Mouse (Mus musculus): Measurements from ENCODE around the gene Phlda1. TPM values are rescaled to one million over a fixed set of nuclear protein-coding genes. Genes with fewer than 3 reads are reported as not detected.

The Phlda1 gene
- total and polyA plus RNA-seq, 3 experiments: 13.4 to 16.8 (median 16.2) TPM

- H3K79me2 ChIP-seq (replicated peaks; ENCODE audit: control insufficient read depth, insufficient read depth, low read length): no peaks in the 10 kb centered on the region
- 78% methylated on average over 4 of the region's 4 CpGs for WGBS
- no peak overlapping the region for H3K9ac ChIP-seq (ENCODE audit: low read depth, low read length)
- no peak for DNase-seq
- H3K27me3 ChIP-seq (ENCODE audit: control insufficient read depth, insufficient read depth, low read length): no peaks in the 10 kb centered on the region
- intact Hi-C loops (cut with DNase I): loop anchor here (2.0 to 5.0 kb wide), 3 partner anchors 37 to 49 kb away; partner anchors contain the start of gene Phlda1
- no peak overlapping the region for H3K4me3 ChIP-seq
- no peaks in the 10 kb centered on the region for H3K36me3 ChIP-seq (ENCODE audit: control insufficient read depth, insufficient read depth, low read length)
- H3K4me1 ChIP-seq (ENCODE audit: control insufficient read depth, insufficient read depth, low read length): peaks cover 6% of the 10 kb centered on the region
- TF ChIP-seq CTCF (IDR thresholded peaks at IDR 0.05) (no peak), POLR2A (IDR thresholded peaks at IDR 0.05; ENCODE audit: insufficient read depth, low read depth, low read length) (no peak), EP300 (IDR thresholded peaks at IDR 0.05; ENCODE audit: insufficient read depth, low read depth, low read length) (no peak)
- H3K27ac ChIP-seq: no peak overlapping the region
Measured at GRCm38 (mm10) chr10:111545648-111546047, 39.6 kb downstream of the Phlda1 start.

GRCm38 (mm10) chr10:111547881-111548372 is 41.8 kb downstream of the Phlda1 start:
- DNase-seq: peak; percentile 50 to 73
- Histone ChIP-seq H3K36me3 (ENCODE audit: control insufficient read depth, insufficient read depth, low read length) (no peaks in the 10 kb centered on the region), H3K4me3 (no peak overlapping the region), H3K79me2 (replicated peaks; ENCODE audit: control insufficient read depth, insufficient read depth, low read length) (no peaks in the 10 kb centered on the region), H3K27me3 (ENCODE audit: control insufficient read depth, insufficient read depth, low read length) (no peaks in the 10 kb centered on the region; the same call in 1 of the 2 replicates), H3K4me1 (ENCODE audit: control insufficient read depth, insufficient read depth, low read length) (peaks cover 6% of the 10 kb centered on the region), H3K9ac (ENCODE audit: low read depth, low read length) (peak overlapping the region; percentile 5; the same call in 1 of the 2 replicates), H3K27ac (peak overlapping the region; percentile 56)
- TF ChIP-seq EP300 (IDR thresholded peaks at IDR 0.05; ENCODE audit: insufficient read depth, low read depth, low read length) (peak; percentile 74), CTCF (IDR thresholded peaks at IDR 0.05) (no peak), POLR2A (IDR thresholded peaks at IDR 0.05; ENCODE audit: insufficient read depth, low read depth, low read length) (no peak)
- intact Hi-C loops (cut with DNase I): loop anchor here (5.0 kb wide), 2 partner anchors 34 to 41 kb away; partner anchors contain the start of gene Phlda1
- 65% methylated on average over 10 of the region's 10 CpGs for WGBS

GRCm38 (mm10) chr10:111550075-111550695 is 44.1 kb downstream of the Phlda1 start:
- H3K4me1 ChIP-seq (ENCODE audit: control insufficient read depth, insufficient read depth, low read length): peaks cover 1% of the 10 kb centered on the region; the same call in 1 of the 2 replicates
- no peak overlapping the region for H3K27ac ChIP-seq
- intact Hi-C loops (cut with DNase I): loop anchor here (5.0 kb wide), 1 partner anchor 33 kb away; no protein-coding TSS in a partner anchor
- no peak overlapping the region for H3K4me3 ChIP-seq
- WGBS: 58% methylated on average over 6 of the region's 6 CpGs
- TF ChIP-seq EP300 (IDR thresholded peaks at IDR 0.05; ENCODE audit: insufficient read depth, low read depth, low read length) (0 out of 2 replicates have a peak, but pooled peaks have one; percentile 34), POLR2A (IDR thresholded peaks at IDR 0.05; ENCODE audit: insufficient read depth, low read depth, low read length) (no peak)
- peak; percentile 37 to 68 for DNase-seq
- H3K79me2 ChIP-seq (replicated peaks; ENCODE audit: control insufficient read depth, insufficient read depth, low read length): no peaks in the 10 kb centered on the region
- no peak overlapping the region for H3K9ac ChIP-seq (ENCODE audit: low read depth, low read length)
- no peaks in the 10 kb centered on the region; the same call in 1 of the 2 replicates for H3K27me3 ChIP-seq (ENCODE audit: control insufficient read depth, insufficient read depth, low read length)
- H3K36me3 ChIP-seq (ENCODE audit: control insufficient read depth, insufficient read depth, low read length): no peaks in the 10 kb centered on the region

- TF ChIP-seq POLR2A (IDR thresholded peaks at IDR 0.05; ENCODE audit: insufficient read depth, low read depth, low read length): no peak
- no peak for TF ChIP-seq EP300 (IDR thresholded peaks at IDR 0.05; ENCODE audit: insufficient read depth, low read depth, low read length)
- no peak for TF ChIP-seq CTCF (IDR thresholded peaks at IDR 0.05)
- Histone ChIP-seq H3K27ac (no peak overlapping the region), H3K4me1 (ENCODE audit: control insufficient read depth, insufficient read depth, low read length) (no peaks in the 10 kb centered on the region; the same call in 1 of the 2 replicates), H3K4me3 (no peak overlapping the region), H3K9ac (ENCODE audit: low read depth, low read length) (no peak overlapping the region), H3K27me3 (ENCODE audit: control insufficient read depth, insufficient read depth, low read length) (no peaks in the 10 kb centered on the region; the same call in 1 of the 2 replicates), H3K79me2 (replicated peaks; ENCODE audit: control insufficient read depth, insufficient read depth, low read length) (no peaks in the 10 kb centered on the region), H3K36me3 (ENCODE audit: control insufficient read depth, insufficient read depth, low read length) (no peaks in the 10 kb centered on the region)
- whole genome bisulfite sequencing: 87% methylated on average over 7 of the region's 7 CpGs
- intact Hi-C loops (cut with DNase I): loop anchor here (5.0 kb wide), 1 partner anchor 36 kb away; no protein-coding TSS in a partner anchor
- DNase-seq: no peak
Measured at GRCm38 (mm10) chr10:111553695-111554094, 47.6 kb downstream of the Phlda1 start.

GRCm38 (mm10) chr10:111554651-111555050 is 48.6 kb downstream of the Phlda1 start:
- TF ChIP-seq EP300 (IDR thresholded peaks at IDR 0.05; ENCODE audit: insufficient read depth, low read depth, low read length) (no peak), POLR2A (IDR thresholded peaks at IDR 0.05; ENCODE audit: insufficient read depth, low read depth, low read length) (no peak), CTCF (IDR thresholded peaks at IDR 0.05) (no peak)
- Histone ChIP-seq H3K36me3 (ENCODE audit: control insufficient read depth, insufficient read depth, low read length) (no peaks in the 10 kb centered on the region), H3K79me2 (replicated peaks; ENCODE audit: control insufficient read depth, insufficient read depth, low read length) (no peaks in the 10 kb centered on the region), H3K27me3 (ENCODE audit: control insufficient read depth, insufficient read depth, low read length) (no peaks in the 10 kb centered on the region; the same call in 1 of the 2 replicates), H3K9ac (ENCODE audit: low read depth, low read length) (no peak overlapping the region), H3K4me3 (no peak overlapping the region), H3K4me1 (ENCODE audit: control insufficient read depth, insufficient read depth, low read length) (no peaks in the 10 kb centered on the region; the same call in 1 of the 2 replicates), H3K27ac (no peak overlapping the region)
- WGBS: 92% methylated on average over 5 of the region's 5 CpGs
- no peak for DNase-seq
- intact Hi-C loops (cut with DNase I): loop anchor here (5.0 kb wide), 1 partner anchor 37 kb away; no protein-coding TSS in a partner anchor

- Histone ChIP-seq H3K4me1 (ENCODE audit: control insufficient read depth, insufficient read depth, low read length) (no peaks in the 10 kb centered on the region; the same call in 1 of the 2 replicates), H3K27ac (no peak overlapping the region), H3K36me3 (ENCODE audit: control insufficient read depth, insufficient read depth, low read length) (no peaks in the 10 kb centered on the region), H3K79me2 (replicated peaks; ENCODE audit: control insufficient read depth, insufficient read depth, low read length) (no peaks in the 10 kb centered on the region), H3K27me3 (ENCODE audit: control insufficient read depth, insufficient read depth, low read length) (no peaks in the 10 kb centered on the region), H3K4me3 (no peak overlapping the region), H3K9ac (ENCODE audit: low read depth, low read length) (no peak overlapping the region)
- no peak for DNase-seq
- intact Hi-C loops (cut with DNase I): no loop called here
- TF ChIP-seq POLR2A (IDR thresholded peaks at IDR 0.05; ENCODE audit: insufficient read depth, low read depth, low read length): no peak
- no peak for TF ChIP-seq EP300 (IDR thresholded peaks at IDR 0.05; ENCODE audit: insufficient read depth, low read depth, low read length)
- WGBS: 93% methylated on average over 5 of the region's 5 CpGs
Measured at GRCm38 (mm10) chr10:111558211-111558610, 52.1 kb downstream of the Phlda1 start.

Other genes with a start within 250 kb of the Phlda1 start
- 1 to 10 TPM; 2.4 to 2.7 TPM for gene Bbs10, start 207.6 kb upstream of the Phlda1 start, total RNA-seq (2021)
- gene Bbs10, start 207.6 kb upstream of the Phlda1 start, polyA plus RNA-seq (2012; rRNA removed): 1.1 and 2.5 TPM in 2 replicates
- gene Nap1l1, start 33.1 kb upstream of the Phlda1 start, total RNA-seq (2021): 10 to 100 TPM; 66.6 to 66.7 TPM
- gene Nap1l1, start 33.1 kb upstream of the Phlda1 start, polyA plus RNA-seq (2012; rRNA removed): 10.5 and 21.2 TPM in 2 replicates

Measured in heart, adult 2 months (tissue).